Mouse (Mus musculus) small intestine, adult 2 months (tissue): ENCODE data around the gene Mum1.

ENCODE experiments used
- CTCF ChIP-seq: fragments of 200-500 bp; IDR thresholded peaks from 2 replicates; pipeline ENCODE4 v1.5.1; 2012; ENCODE audit warnings: low read depth, mild to moderate bottlenecking, control low read depth, inconsistent platforms, low read length, moderate library complexity, mixed read lengths; ENCODE audit not compliant: insufficient replicate concordance, insufficient read length; ENCODE audit errors: extremely low read depth
- POLR2A ChIP-seq: fragments of 200-500 bp; IDR thresholded peaks from 2 replicates; pipeline ENCODE4 v1.6.1; 2012; ENCODE audit warnings: low read depth, mild to moderate bottlenecking, control low read depth, inconsistent platforms, low read length, moderate library complexity

GRCm38 (mm10) chr10:80258752-80259462 lies 32.7 kb downstream of the Mum1 start:
- no peak for TF ChIP-seq CTCF
- TF ChIP-seq POLR2A, result no peak
